Mouse (Mus musculus) embryonic facial prominence, embryonic 14.5 days (tissue): ENCODE measurements around the gene Aqp9. TPM values are rescaled to one million over a fixed set of nuclear protein-coding genes. Genes with fewer than 3 reads are reported as not detected.

Experiments used
- ATAC-seq: fragments of 200-750 bp; cut with Nextera tagmentation; 2 replicates; pipeline ENCODE4 v1.8.0; 2017; ENCODE audit warnings: low read depth, moderate number of reproducible peaks, moderate TSS enrichment
- DNase-seq: peaks from one replicate; pipeline ENCODE4 v3.0.0-alpha.2; 2015; ENCODE audit warnings: low spot score
- H3K27ac ChIP-seq: fragments of 300-500 bp; sonication (generic); replicated peaks from 2 replicates; pipeline ENCODE4 v1.5.1; 2014; ENCODE audit warnings: low read depth, mild to moderate bottlenecking, low read length, moderate library complexity
- H3K27me3 ChIP-seq: fragments of 300-500 bp; sonication (generic); replicated peaks from 2 replicates; pipeline ENCODE4 v1.6.1; 2014; ENCODE audit warnings: low read length; ENCODE audit not compliant: control insufficient read depth, insufficient read depth
- H3K36me3 ChIP-seq: fragments of 300-500 bp; sonication (generic); 2 replicates; pipeline ENCODE4 v1.6.1; 2014; ENCODE audit warnings: low read length, mixed read lengths; ENCODE audit not compliant: control insufficient read depth, insufficient read depth
- H3K4me1 ChIP-seq: fragments of 300-500 bp; sonication (generic); 2 replicates; pipeline ENCODE4 v1.6.1; 2014; ENCODE audit warnings: antibody characterized with exemption, low read length; ENCODE audit not compliant: control insufficient read depth, insufficient read depth
- H3K4me2 ChIP-seq: fragments of 300-500 bp; sonication (generic); 2 replicates; pipeline ENCODE4 v1.6.1; 2014; ENCODE audit warnings: low read depth, mild to moderate bottlenecking, low read length, moderate library complexity, mixed read lengths
- H3K4me3 ChIP-seq: fragments of 300-500 bp; sonication (generic); 2 replicates; pipeline ENCODE4 v1.5.1; 2014; ENCODE audit warnings: low read depth, mild to moderate bottlenecking, low read length
- H3K9ac ChIP-seq: fragments of 300-500 bp; sonication (generic); 2 replicates; pipeline ENCODE4 v1.6.1; 2014; ENCODE audit warnings: low read depth, mild to moderate bottlenecking, low read length, moderate library complexity, mixed read lengths
- H3K9me3 ChIP-seq: fragments of 300-500 bp; sonication (generic); 2 replicates; pipeline ENCODE4 v1.6.1; 2016; ENCODE audit warnings: low read length; ENCODE audit not compliant: control insufficient read depth
- WGBS: fragments of 180-500 bp; shearing (Covaris S2); extraction: QIAGEN DNeasy Blood & Tissue Kit; methylation state at CpG from one replicate; pipeline ENCODE4 v1.1.7; 2014; 5-methylcytosine and 5-hydroxymethylcytosine counted together
- polyA plus RNA-seq: library from polyadenylated mRNA; unstranded; fragments of >200 nt; fragmentation: Nextera tagmentation; extraction: Ambion mirVana; gene quantifications from 2 replicates; pipeline ENCODE4 v1.2.1, GENCODE M21; 2014

Gene Aqp9
- polyA plus RNA-seq, 1 experiment from 2014 or later = 0.68 TPM

DNA sequence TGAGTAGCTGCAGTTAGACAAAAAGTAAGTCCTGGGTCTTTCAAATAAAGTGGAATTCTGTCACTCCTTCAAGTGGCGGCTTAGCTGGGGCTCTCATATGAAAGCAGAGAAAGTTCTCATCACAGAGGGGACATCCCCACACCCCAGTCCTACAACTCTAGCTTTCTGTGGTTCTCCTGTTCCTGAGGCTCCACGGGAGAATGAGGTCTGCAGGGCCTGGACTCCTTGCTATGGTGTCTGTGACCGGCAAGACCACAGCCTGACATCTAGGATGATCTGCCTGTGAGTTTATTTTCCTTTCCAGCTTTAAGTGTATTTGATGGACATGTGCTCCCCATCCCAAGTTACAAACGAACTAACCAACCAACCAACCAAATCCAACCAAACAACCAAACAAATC is 105.5 kb downstream of the Aqp9 start:
- Histone ChIP-seq H3K9me3 (no peaks in the 10 kb centered on the region), H3K4me1 (no peaks in the 10 kb centered on the region), H3K27me3 (no peaks in the 10 kb centered on the region), H3K27ac (no peak overlapping the region), H3K9ac (no peak overlapping the region), H3K36me3 (no peaks in the 10 kb centered on the region), H3K4me3 (no peak overlapping the region), H3K4me2 (no peak overlapping the region)
- ATAC-seq = no peak
- 84% methylated on average over 4 of the region's 4 CpGs for WGBS
- no peak for DNase-seq

GRCm38 (mm10) chr9:71062301-71062700 is 106.2 kb downstream of the Aqp9 start:
- Histone ChIP-seq H3K36me3 (no peaks in the 10 kb centered on the region), H3K9me3 (no peaks in the 10 kb centered on the region), H3K4me1 (no peaks in the 10 kb centered on the region), H3K9ac (no peak overlapping the region), H3K27me3 (no peaks in the 10 kb centered on the region), H3K4me3 (no peak overlapping the region), H3K27ac (no peak overlapping the region), H3K4me2 (no peak overlapping the region)
- no peak for DNase-seq
- ATAC-seq = no peak

Other genes with a start within 250 kb of the Aqp9 start
- gene Lipc, start 216.5 kb downstream of the Aqp9 start, polyA plus RNA-seq = 0.46 and 0.79 TPM in 2 replicates
- 41.3 and 50.5 TPM in 2 replicates for gene Aldh1a2, start 47.1 kb upstream of the Aqp9 start, polyA plus RNA-seq